Mouse (Mus musculus): Measurements from ENCODE around the gene Dnajc13.

The Dnajc13 gene

DNA sequence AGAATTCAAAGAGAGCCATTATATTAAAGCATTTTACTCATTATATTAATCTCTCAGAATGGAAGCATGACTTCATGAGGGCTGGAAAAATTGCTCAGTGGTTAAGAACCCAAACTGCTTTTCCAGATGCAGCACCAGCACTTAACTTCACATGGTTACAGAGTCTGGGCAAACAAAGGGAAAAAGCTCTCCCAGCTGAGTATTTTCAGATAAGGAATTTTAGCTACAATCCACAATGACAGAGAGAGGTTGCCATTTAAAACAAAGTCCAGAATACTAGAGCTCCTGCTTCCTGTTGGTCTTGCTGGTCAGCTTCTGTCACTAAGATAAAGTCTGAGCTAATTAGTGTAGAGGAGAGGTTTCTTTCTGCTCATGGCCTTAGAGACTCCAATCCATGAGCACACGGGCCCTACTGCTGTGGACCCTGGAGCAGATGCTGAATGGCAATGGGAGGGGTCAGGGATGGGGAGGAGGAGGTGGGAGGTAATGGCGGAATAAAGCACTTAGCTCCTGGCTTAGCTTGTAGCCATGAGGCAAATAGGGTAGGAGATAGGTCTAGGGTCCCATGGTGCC lies 154.1 kb downstream of the Dnajc13 start:
- DNase-seq = no peak

GRCm38 (mm10) chr9:104107482-104107881 lies 155.2 kb downstream of the Dnajc13 start:
- no peak for DNase-seq

DNA sequence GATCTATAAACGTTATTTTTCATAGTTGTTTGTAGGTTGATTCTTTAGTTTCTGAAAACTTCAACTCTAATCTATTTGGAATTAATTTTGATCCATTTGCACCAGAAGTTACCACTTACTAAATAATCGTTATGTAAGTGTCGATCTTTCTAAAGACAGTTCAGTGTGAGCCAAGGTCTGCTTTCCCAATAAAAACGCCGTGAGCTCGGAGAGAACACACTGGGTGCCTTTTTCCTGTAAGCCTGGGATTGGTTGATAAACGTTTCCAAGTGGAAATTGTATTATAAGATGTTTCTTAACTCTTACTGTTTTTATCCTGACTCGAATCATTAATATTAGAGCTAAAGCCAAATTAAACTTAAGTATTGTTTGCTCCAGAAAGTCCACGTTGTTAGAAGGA lies 155.8 kb downstream of the Dnajc13 start:
- no peak for DNase-seq

DNA sequence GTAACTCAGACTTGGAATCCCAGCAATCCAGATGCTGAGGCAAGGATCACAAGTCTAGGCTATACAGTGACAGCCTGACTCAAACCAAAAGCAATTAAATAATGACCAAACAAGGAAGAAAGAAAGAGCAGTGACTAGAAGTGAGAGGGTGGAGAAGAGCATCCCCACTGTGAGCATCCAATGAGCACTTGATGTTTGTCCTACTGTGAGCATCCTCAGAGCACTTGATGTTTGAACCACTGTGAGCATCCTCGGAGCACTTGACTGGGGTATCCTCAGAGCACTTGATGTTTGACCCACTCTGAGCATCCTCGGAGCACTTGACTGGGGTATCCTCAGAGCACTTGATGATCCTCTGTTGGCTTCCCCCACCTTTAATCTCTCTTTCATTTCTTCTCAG lies 157.7 kb downstream of the Dnajc13 start:
- DNase-seq = no peak

- DNase-seq = no peak
Observed at GRCm38 (mm10) chr9:104102901-104103300, 159.8 kb downstream of the Dnajc13 start.

DNA sequence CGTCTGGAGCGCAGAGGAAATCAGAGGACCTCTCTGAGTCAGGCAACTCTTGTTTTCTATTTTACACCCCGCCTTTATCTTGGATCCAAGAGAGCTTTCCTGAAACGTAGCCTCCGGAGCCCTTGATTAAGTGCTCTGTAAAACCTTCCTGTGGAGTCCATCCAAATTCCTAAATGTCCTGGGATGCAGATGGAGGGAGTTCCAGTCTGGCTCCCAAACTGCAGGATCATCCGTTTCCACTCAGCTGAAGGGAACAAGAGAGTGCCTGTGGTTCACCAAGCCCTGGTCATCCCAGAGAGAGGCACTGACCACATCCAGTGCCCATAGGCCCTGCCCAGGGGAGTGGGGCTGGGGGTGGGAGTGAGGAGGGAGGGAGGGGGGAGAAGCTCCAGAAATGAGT lies 160.4 kb downstream of the Dnajc13 start:
- no peak for DNase-seq

DNA sequence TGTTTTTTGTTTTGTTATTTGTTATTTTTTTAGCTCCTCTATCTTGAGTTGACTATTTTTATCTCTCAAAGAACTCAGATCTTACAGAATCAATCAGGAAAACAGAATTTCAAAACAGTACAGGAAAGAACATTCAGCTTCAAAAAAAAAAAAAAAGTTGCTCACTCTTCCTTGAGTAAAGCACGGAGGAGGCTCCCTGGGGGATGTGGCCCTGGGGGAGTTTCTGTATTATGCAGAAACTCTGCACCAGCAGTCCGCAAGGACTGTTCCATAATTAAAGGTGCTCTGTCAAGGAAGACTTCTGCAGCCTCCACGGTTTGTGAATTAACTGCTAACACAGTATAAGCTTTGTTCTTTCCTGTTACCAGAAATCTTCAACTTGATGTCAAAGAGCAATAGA lies 161.3 kb downstream of the Dnajc13 start:
- no peak for DNase-seq

All from spleen, adult 18-20 months (tissue).